Mouse (Mus musculus) NIH3T3 (cell line): Measurements from ENCODE around the gene Vwa3a.
"Not testable (repeated sequence)": the region's sequence is repeated elsewhere in the genome, so short reads cannot be mapped to it uniquely, and the experiment has no call there.

ENCODE experiments used
- DNase-seq: peaks from one replicate; pipeline ENCODE4 v3.0.0-alpha.2; 2012; ENCODE audit warnings: low read depth

Vwa3a gene

GRCm38 (mm10) chr7:120739018-120739417, at the start of gene Vwa3a:
Vwa3a (plus strand) TSS chr7:120739318.
- no peak for DNase-seq

DNA sequence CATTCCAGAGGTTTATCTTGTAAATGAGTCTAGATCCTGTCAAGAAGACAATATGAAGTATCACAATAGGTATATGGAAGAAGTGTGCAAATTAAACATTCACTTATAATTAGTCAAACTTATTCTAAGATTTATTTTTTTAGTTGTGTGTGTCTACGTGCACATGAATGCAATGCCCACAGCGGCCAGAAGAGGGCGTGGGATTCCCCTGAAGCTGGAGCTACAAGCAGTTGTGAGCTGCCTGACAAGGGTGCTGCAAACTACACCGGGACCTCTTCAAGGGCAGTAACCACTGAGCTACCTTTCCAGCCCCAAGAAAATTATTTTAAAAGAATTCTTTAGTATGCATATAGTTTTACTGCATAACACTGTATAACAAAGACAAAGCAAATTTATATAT, 48.5 kb upstream of the Vwa3a start:
- no peak for DNase-seq

DNA sequence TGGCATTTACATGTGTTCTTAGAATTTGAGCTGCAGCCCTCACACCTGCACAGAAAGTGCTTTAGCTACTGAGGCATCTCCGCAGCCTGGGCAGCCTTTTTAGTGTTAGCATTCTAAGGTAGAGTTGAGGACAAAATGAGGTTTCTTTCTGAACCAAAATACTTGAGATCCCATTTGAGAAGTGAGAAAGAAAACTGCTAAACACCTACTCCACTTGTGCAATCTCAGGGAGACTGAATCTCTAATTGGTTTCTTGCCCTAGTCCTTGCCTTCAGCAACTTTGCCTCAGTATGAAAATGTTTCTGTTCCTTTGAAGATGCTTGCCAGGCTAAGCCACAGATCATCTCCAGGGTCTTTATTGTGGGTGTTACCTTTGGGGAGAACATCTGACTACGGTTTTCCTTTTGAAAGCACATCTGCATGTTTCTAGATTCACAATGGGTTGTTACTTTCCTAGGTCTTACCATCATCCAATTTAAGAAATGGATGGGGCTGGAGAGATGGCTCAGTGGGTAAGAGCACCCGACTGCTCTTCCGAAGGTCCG, 45.2 kb upstream of the Vwa3a start:
- no peak for DNase-seq

GRCm38 (mm10) chr7:120695196-120695595, 43.9 kb upstream of the Vwa3a start:
- DNase-seq: no peak

DNA sequence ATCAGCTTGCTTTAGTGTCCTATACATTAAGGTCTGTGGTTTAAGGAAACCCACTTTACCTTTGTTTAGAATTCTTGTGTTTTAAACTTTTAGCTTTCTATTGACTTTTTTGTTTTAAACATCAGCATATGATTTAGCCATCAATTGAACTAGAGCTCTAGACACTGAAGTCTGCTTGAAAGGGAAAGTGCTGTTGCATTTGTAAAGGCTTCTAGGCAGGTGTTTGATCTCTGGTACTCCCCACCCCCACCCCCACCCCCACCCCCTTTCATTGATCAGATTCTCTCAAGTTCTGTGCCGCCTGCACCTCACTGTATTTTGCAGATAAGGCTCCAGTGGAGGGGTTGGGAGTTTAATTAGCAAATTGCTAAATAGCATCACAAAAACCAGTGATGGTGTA, 43.5 kb upstream of the Vwa3a start:
- DNase-seq: no peak

DNA sequence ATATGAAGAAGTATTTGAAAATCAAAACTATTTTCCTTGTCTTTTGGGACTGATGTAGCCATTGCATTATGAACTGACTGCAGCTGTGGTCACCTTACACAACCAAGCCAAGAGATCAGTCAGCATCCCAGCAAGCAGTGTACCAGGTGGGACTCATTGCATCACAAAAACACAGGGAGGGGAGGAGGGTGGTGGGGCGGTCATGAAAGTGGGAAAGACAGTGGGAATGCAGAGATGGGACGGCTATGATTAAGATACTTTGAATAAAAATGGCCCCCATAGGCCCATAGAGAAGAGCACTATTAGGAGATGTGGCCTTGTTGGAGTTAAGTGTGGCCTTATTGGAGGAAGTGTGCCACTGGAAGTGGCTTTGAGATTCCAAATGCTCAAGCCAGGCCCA, 42.8 kb upstream of the Vwa3a start:
- DNase-seq: no peak

GRCm38 (mm10) chr7:120699586-120699985, 39.5 kb upstream of the Vwa3a start:
- no peak for DNase-seq

GRCm38 (mm10) chr7:120703888-120704287, 35.2 kb upstream of the Vwa3a start:
- no peak for DNase-seq

DNA sequence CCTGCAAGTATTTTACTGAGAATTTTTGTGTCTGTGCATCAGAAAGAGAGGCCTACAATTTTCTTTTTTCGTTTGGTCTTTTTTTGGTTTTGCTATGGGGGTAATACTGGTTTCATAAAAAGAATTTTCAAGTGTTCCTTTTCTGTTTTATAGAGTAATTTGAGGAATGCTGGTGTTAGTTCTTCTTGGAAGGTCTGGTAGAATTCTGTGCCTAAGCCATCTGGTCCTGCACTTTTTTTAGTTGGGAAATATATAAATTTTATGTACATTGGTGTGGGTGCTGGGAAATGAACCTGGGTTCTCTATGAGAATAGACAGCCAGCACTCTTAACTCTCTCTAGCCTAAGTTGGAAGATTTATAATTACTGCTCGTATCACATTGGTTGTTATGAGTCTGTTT, 27.0 kb upstream of the Vwa3a start:
- DNase-seq: no peak

DNA sequence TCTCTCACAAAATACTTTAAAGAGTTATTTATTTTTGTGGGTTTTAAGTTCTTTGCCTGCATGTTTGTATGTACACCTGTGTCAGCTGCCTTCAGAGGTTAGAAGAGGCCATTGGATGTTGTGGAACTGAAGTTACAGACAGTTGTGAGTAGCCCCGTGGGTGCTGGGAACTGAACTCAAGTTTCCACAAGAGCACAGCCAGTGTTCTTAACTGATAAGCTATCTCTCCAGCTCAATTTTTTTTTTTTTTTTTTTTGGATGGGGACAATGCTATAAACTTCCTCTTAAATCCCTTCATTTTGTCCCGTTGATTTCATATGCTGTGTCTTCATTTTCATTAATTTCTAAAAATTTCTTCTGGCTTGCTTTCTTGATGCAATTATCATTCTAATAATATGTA, 25.9 kb upstream of the Vwa3a start:
- no peak for DNase-seq

DNA sequence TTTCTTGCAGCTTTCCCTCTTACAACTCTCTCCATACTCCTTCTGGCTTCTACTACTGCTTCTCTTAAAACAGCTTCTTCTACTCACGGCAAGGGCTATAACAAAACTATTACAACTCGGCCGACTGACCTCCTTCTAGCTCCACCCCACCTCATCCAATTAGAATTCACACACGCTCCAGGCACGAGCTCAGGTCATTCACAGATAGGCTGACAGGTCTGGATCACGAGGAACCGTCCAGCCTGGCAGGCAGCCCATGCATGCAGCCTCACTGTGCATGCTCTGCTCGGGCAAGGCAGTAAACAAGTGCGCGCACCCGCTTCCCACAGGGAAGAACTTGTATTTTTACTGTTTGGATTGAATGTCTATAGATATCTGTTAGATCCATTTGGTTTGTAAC, 25.2 kb upstream of the Vwa3a start:
- not testable (repeated sequence) for DNase-seq

DNA sequence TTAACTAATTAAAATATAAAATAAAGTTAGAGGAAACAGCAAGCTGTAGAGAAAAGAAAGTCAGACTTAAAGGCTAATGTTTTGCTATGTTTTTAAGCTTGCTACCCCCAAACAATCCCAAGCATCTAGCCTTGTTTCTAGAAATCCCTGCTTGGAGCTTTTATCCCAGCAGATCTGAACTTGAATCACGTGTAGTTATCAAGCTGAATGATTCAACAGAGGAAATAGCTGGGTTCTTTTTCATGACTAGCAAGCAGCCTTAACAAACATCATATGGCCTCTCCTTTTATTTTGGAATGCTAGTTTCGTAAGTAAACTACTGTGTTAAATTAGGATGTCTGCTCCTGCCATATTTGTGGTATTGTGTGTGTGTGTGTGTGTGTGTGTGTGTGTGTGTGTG, 21.9 kb upstream of the Vwa3a start:
- DNase-seq: peak; percentile 61

DNA sequence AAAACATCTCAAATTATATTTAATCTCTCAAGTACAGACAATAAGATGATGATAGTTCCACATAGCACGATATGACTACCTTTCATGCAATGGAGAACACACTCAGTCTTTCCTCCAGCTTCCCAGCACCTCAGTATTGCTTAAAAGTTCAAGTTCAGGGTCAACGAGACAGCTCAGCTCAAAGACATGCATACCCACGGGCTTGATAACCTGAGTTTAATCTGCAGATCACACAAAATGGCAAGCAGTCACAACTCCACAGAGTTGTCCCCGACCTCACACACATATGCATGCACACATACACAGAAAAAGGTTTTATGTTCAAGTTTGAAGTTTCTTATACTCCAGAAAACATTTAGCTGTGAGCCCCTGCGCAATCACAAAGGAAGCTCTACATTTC, 18.1 kb upstream of the Vwa3a start:
- no peak for DNase-seq

GRCm38 (mm10) chr7:120721456-120721855, 17.7 kb upstream of the Vwa3a start:
- no peak for DNase-seq

GRCm38 (mm10) chr7:120722063-120722462, 17.1 kb upstream of the Vwa3a start:
- no peak for DNase-seq

DNA sequence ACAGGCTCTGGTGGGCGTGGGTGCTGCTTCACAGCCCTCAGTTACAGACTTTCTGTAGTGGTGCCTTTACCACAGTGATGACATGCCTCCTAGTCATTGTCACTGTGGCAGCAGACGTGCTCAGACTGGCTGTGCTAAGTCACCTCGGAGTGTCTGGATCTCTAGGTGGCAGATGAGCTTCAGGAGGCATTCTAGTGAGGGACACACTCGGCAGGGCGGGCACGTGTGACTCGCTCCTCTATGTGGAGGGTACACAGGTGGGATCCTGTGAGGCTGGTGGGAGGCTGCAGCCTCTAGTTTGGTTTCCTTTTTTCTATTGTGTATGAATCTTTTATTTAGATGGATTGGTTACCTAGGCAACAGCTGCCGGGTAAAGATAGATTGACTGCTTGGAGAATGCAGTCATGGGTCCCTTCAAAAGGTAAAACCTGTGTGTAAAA, 16.3 kb upstream of the Vwa3a start:
- DNase-seq: no peak

DNA sequence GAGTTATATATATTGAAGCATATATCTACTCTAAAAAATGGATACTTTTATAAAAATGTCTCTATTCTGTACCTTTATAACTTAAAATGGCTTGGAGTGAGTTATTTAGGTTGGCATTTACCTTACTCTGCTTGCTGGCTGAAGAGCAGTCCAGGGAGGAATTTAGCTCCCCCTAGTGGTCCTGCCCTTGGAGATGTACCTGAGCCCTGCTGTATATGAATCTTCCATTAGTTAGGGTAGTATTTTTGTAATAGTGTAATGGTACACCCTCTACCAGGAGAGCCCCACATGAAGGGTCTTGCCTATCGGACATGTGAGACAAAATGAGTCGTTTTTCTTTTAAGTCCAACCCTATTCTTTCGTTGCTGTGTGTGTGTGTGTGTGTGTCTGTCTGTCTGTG, 11.5 kb upstream of the Vwa3a start:
- DNase-seq: peak; percentile 76

DNA sequence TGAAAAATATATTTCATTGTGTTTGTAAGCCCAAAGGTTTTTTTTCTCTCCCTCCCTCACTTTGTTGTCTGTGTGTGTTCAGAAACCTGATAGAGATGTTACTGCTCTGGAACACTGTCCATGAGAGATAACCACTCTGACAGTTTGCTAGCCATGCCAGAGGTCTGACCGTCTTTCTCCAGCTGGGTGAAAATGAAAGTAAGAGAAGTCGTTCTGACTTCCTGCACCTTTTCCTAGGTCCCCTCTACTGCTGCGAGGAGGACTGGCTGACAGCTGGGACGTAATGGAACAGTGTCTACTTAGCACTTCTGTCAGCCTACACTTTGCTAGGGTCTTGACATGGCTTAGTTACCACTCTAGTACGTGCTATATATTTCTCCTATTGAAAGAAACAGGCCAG, 9.5 kb upstream of the Vwa3a start:
- DNase-seq: no peak

DNA sequence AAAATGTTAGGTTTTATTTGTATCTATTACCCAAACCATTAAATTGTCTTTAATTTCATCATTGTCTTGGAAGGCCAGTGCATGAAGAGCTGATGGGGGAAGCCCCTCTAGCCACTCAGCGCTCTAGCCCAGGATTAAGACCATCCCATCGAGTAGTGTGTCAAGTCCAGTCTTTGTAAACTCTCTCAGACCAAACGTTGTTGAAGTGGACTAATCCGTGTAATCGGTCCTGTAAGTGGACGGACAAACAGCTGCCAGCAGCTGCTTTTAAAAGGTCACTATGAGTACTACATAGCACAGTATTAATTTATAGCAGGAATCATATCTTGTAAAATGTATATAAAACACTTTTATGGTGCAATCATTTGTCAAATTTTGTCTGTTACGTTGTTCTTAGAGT, 6.2 kb upstream of the Vwa3a start:
- peak; percentile 15 for DNase-seq

DNA sequence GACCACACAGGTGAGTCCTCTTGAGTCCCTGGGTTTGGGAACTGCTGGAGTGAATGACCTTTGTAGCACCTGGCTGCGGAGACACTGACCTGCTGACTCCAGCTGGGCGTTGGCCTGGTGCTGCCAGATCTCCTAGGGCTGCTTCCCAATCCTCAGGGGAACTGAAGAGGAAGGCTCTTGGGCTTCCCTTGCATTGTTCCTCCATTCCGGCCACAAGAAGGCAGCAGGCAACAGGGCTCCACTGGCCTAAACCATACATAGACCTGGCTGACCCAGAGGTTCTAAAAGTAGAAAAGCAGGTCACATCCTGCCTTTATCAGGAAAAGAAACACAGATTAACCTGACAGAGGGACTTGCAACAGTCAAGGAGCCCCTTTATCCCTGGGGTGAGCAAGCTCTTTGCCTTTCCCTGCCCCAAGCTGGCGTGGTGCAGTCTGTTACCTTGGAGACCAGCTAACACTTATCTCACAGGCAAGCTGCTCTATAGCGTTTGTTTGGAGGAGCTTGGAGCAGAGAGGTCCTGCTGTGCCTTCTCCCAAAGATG, 512 bp downstream of the Vwa3a start:
- no peak for DNase-seq

DNA sequence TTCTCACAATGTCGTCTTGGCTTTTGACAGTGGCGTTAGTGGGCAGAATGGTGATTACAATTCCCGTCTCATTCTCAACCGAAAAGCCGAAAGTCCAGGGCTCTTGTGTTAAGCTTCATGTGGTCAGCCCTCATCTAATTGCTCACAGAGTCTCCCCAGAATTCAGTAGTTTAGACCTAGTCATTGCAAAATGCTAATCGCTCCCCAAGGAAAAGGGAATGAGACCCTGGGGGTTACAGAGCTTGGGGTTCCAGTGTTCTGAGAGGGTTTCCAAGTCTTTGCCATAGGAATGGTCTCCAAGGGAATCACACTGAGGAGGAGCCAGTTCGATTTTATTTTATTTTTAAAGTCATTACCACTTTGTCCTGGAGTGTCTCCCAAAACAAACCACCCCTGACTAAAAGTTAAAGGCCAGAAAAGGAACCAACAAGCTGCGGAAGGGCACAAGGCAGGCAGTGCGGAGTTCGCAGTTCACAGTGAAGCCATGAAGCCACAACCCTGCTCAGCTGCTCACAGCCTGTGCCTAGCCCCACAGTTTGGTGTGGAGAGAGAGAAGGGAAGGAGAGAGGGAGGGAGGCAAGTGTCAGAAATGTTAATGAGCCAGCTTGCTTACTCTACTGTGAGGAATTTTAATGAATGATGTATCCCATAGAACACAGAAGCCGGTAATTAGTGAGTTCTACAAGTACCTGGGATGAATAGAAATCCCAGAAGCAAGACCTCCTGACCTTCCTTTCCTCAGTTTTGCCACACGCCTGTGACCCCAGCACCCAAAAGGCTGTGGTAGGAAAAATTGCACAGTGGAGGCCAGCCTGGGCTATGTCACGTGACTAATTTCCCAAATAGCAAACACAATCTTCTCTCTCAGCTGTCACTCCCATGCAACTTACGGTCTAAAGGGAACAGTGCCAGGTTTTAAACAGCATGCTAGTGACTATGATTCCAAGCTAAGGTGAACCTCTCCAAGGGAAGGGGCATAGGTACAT, 4.5 kb downstream of the Vwa3a start:
- DNase-seq: no peak

GRCm38 (mm10) chr7:120744606-120745005, 5.5 kb downstream of the Vwa3a start:
- DNase-seq: no peak

DNA sequence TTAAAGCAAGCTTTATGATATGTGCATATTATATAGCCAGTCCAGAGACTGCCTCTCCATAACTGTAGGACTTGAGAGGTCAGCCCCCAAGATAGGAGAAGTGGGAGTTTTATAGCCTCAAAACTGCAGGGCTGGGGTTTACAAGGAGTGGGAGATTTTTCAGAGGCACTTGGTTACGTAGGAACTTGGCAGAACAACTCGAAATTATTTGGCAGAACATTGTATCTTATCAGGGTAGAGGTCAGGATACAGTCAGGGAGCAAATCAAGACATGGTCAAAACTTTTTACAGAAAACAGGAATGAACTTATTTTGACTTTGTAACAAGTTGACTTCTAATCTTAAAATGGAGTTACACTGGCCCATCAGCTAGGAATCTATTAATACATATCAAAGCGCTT, 6.9 kb downstream of the Vwa3a start:
- DNase-seq: peak; percentile 37
